Mouse (Mus musculus) erythroid progenitor cell, adult 5-6 weeks (primary cell): ENCODE measurements around the gene Iqcb1. TPM values are rescaled to one million over a fixed set of nuclear protein-coding genes. Genes with fewer than 3 reads are reported as not detected.

Experiments
- total RNA-seq, 2 experiments: library from RNA; stranded (forward) in 1 of 2; stranded (reverse) in 1 of 2; fragments of 150-400 nt in 1 of 2; fragments of 186-747, 209-891 nt in 1 of 2; gene quantifications; 2 replicates each; pipeline versions ENCODE4 v1.2.3 to v1.2.4; 2015 to 2017; ENCODE audit warnings: low replicate concordance in 2 of 2

Gene Iqcb1
- total RNA-seq, 2 experiments from 2014 or later: 4.5 TPM; not detected in 1

Other genes starting within 250 kb of the Iqcb1 start
- gene Cd86, start 162.3 kb upstream of the Iqcb1 start, total RNA-seq (2015; ENCODE audit: low replicate concordance): 7.1 and 15.9 TPM in 2 replicates
- gene Cd86, start 162.3 kb upstream of the Iqcb1 start, total RNA-seq (2017; ENCODE audit: low replicate concordance): 4.5 and 19.1 TPM in 2 replicates
- gene Ildr1, start 134.4 kb upstream of the Iqcb1 start, total RNA-seq (2015; ENCODE audit: low replicate concordance): not detected in 2 replicates
- not detected in 2 replicates for gene Ildr1, start 134.4 kb upstream of the Iqcb1 start, total RNA-seq (2017; ENCODE audit: low replicate concordance)
- 19.3 and 21.6 TPM in 2 replicates for gene Slc15a2, start 43.4 kb upstream of the Iqcb1 start, total RNA-seq (2015; ENCODE audit: low replicate concordance)
- 19.1 and 41.9 TPM in 2 replicates for gene Slc15a2, start 43.4 kb upstream of the Iqcb1 start, total RNA-seq (2017; ENCODE audit: low replicate concordance)
- gene Eaf2, start 46.6 kb downstream of the Iqcb1 start, total RNA-seq (2015; ENCODE audit: low replicate concordance): 11.9 TPM in 1 of 2 replicates, not detected in the other
- gene Eaf2, start 46.6 kb downstream of the Iqcb1 start, total RNA-seq (2017; ENCODE audit: low replicate concordance): 0.77 TPM in 1 of 2 replicates, not detected in the other
- 17.6 and 22.3 TPM in 2 replicates for gene Golgb1, start 46.8 kb downstream of the Iqcb1 start, total RNA-seq (2015; ENCODE audit: low replicate concordance)
- gene Golgb1, start 46.8 kb downstream of the Iqcb1 start, total RNA-seq (2017; ENCODE audit: low replicate concordance): 56.7 and 82.3 TPM in 2 replicates
- gene Hcls1, start 106.6 kb downstream of the Iqcb1 start, total RNA-seq (2015; ENCODE audit: low replicate concordance): 11.3 and 15.9 TPM in 2 replicates
- gene Hcls1, start 106.6 kb downstream of the Iqcb1 start, total RNA-seq (2017; ENCODE audit: low replicate concordance): 32.9 and 38.5 TPM in 2 replicates
- not detected in 2 replicates for gene Fbxo40, start 162.1 kb downstream of the Iqcb1 start, total RNA-seq (2015; ENCODE audit: low replicate concordance)
- not detected in 2 replicates for gene Fbxo40, start 162.1 kb downstream of the Iqcb1 start, total RNA-seq (2017; ENCODE audit: low replicate concordance)
- 80.5 and 94.1 TPM in 2 replicates for gene Polq, start 183.4 kb downstream of the Iqcb1 start, total RNA-seq (2015; ENCODE audit: low replicate concordance)
- gene Polq, start 183.4 kb downstream of the Iqcb1 start, total RNA-seq (2017; ENCODE audit: low replicate concordance): 108 and 116 TPM in 2 replicates